Mouse (Mus musculus): ENCODE data around the gene Pomgnt1.

DNA sequence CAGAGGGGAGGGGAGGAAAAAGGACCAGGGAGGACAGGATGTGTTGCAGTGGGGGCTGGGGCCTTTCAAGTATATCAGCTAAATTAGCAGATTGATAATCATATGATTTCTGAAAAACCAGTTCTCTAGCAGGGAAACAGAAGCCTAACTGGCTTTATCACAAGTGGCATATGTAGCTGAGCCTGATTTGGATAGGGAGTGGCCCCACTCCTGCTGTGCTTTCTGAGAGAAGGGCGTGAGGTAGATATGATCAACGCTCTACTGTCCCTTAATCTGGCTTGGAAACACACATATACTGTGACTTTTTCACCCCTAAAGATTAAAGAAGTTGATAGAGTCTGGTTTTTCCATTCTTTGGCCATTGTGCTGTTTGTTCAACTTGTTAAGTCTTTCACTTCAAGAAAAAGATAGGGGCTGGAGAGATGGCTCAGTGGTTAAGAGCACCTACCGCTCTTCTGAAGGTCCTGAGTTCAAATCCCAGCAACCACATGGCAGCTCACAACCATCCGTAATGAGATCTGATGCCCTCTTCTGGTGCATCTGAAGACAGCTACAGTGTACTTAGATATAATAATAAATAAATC is 2.3 kb downstream of the Pomgnt1 start:
- TF ChIP-seq POLR2A (IDR thresholded peaks at IDR 0.05; ENCODE audit: control insufficient read depth, extremely low read depth, insufficient read depth, low read length, poor library complexity) (no peak), CTCF (IDR thresholded peaks at IDR 0.05; ENCODE audit: borderline replicate concordance, control insufficient read depth, extremely low read depth, insufficient read depth, low read length, poor library complexity) (no peak)
